Mouse (Mus musculus) left cerebral cortex, postnatal 36 days (tissue): Measurements from ENCODE around the gene Olfr372. TPM values are rescaled to one million over a fixed set of nuclear protein-coding genes. Genes with fewer than 3 reads are reported as not detected.
"Not testable (repeated sequence)": the region's sequence is repeated elsewhere in the genome, so short reads cannot be mapped to it uniquely, and the experiment has no call there.

ENCODE experiments used
- DNase-seq, 2 experiments: peaks; one replicate each; pipeline ENCODE4 v3.0.0; 2021 to 2022; ENCODE audit warnings: low spot score in 2 of 2, mixed read lengths in 1 of 2
- intact Hi-C: fragments of 180-260 bp; cut with DNase I; formaldehyde crosslinking; loops from one replicate; pipeline ENCODE4 v1.15.1; 2025
- total RNA-seq, 2 experiments: library from RNA; stranded (reverse); gene quantifications; 2 replicates each; pipeline ENCODE4 v1.2.3; 2021

Olfr372 gene
- total RNA-seq, 2 experiments from 2014 or later: not detected

DNA sequence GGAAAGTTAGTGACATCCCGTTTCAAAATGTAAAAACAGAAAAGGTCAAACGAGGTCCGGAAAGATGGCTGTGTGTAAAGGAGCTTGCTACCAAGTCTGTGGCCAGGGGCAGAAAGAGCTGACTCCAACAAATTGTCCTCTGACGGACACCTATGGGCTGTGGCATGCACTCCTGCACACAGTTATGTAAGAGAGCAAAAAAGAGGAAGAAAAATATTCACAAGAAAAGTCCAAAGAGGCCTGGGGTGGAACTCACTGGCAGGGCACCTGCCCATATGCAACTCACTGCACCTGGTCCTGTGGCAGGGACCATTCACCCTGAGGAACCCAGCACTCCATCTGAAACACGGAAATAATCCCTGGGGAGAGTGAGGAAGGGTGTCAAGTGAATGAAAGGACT, 43.7 kb downstream of the Olfr372 start:
- intact Hi-C loops: loop anchor here (2.0 kb wide), 1 partner anchor 44 kb away; the partner anchor contains the start of gene Olfr372
- DNase-seq: no peak

DNA sequence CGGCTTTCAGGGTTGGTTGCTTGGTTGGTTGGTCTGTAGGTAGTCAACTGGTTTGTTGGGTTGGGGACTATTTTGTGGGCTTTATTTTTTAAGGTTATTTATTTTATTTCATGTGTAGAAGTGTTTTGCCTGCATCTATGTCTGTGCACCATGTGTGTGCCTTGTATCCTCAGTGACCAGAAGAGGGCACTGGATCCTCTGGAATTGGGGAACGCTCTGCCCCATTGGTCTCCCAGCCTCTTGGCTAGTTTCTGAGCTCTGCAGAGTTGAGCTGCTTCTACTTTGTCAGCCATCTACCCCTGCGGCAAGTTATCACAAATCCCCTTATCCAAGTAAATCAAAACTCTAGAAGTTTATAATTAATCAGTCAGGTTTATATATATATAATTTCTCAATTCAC, 46.6 kb downstream of the Olfr372 start:
- DNase-seq, intact Hi-C loops: not testable (repeated sequence)

DNA sequence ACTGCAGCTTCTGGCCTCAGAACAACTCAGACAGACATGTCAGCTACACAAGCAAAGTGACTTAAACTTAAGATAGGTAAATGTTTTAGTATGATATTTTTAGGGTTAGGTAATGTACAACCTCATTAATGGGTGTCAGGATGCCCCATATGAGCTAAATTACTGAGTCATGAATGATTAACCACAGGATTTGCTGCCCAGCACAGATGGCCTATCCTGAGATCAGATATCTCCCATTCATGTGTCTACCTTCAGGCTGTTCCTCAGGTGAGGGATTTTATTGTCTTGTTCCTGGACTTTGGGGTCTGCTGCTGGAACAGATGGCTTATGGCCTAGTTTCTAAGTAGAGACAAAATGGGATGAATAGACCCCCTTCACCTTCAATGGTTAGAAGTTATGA, 55.7 kb downstream of the Olfr372 start:
- DNase-seq, intact Hi-C loops: not testable (repeated sequence)

DNA sequence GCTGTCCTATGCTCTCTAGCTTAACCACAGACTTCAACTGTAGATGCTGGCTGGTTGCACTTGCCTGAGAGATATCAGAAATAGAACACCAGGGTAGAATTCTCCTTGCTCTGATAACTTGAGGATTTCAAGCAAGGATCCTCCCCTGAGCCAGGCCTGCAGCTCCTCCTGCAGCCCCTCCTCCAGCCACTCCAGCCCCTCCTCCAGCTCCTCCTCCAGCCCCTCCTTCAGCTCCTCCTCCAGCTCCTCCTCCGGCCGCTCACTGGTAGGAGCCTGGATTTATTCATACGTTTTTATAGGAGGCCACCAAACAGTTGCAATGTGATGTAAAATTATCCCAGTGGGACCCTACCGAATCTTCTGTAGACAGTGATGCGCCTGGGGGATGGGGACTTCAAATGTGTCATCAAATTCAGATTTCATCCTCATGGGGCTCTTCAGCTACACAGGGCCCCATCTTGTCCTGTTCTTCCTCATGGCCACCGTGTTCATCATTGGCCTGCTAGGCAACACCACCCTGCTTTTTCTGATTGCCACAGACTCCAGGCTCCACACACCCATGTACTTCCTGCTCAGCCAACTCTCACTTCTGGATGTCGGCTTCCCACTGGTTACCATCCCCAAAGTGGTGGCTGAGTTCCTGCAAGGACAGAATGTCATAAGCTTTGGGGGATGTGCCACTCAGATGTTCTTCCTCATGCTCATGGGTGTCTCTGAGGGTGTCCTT, 58.5 kb downstream of the Olfr372 start:
- peak in 1 of 2 experiments; percentile 4 for DNase-seq

DNA sequence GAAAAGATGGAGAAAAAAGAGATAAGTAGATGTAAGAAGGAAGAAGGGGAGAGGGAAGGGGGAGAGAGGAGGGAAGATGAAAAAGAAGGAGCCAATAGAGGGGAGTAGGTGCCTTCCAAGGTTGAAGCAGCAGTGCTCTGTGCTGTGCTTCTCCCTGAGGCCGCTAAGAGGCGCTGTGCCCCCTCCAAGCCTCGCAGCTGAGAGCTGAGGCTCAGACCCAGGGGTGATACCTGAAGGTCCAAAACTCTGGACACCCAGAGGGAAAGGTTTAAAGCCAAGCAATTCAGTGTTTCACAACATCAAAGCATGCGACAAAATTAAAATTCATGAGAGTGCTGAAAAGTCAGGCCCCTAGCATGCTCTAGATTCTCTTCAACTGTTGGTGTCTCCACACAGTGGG, 64.1 kb downstream of the Olfr372 start:
- intact Hi-C loops: no loop called here
- no peak for DNase-seq

More for the DNA sequence above, 58.5 kb downstream of the Olfr372 start:
- intact Hi-C loops: not testable (repeated sequence)

DNA sequence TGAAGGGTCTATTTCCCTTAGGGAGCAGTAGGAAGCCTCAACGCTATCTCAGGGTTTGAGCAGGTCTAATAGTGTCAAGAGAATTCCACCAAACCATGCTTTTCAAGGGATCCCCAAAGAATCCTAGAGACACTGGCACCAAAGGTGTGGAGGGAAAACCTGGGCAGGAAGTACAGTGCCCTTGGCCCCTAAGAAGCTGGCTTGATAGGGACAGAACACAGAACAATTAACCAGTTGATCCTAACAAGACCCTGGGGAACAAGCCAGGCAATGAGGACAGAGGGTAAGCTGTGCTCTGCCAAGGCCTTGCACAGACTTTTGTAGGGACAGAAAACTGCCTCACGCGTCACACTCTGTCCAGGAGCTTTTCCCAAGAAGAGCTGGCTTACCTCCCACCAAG, 65.7 kb downstream of the Olfr372 start, which contains the start of gene Olfr374:
Olfr374 (plus strand) TSS at position 301 of the 400 bp plus-strand sequence.
- no peak for DNase-seq
- intact Hi-C loops: no loop called here

Other genes with a start within 250 kb of the Olfr372 start
- 10 to 100 TPM in 1 of 2 experiments, 1 to 10 TPM in 1; 8.7 to 13.6 TPM for gene Zfp709, start 159.2 kb upstream of the Olfr372 start, total RNA-seq
- 10 to 100 TPM; 10.5 to 11.9 TPM for gene Zfp882, start 132.6 kb upstream of the Olfr372 start, total RNA-seq
- gene Zfp617, start 132.6 kb upstream of the Olfr372 start, total RNA-seq: 10 to 100 TPM; 27.5 to 29.3 TPM
- gene Zfp961, start 90.2 kb upstream of the Olfr372 start, total RNA-seq: 10 to 100 TPM; 13.5 to 18.7 TPM
- not detected for gene Cyp4f18, start 31.6 kb upstream of the Olfr372 start, total RNA-seq
- gene Olfr373, start 42.0 kb downstream of the Olfr372 start, total RNA-seq: not detected
- not detected for gene Olfr374, start 65.8 kb downstream of the Olfr372 start, total RNA-seq
- gene Tpm4, start 93.8 kb downstream of the Olfr372 start, total RNA-seq: 10 to 100 TPM; 24.4 to 28.2 TPM
- 10 to 100 TPM; 35.0 to 47.6 TPM for gene Rab8a, start 120.0 kb downstream of the Olfr372 start, total RNA-seq
- gene Hsh2d, start 148.4 kb downstream of the Olfr372 start, total RNA-seq: not detected
- not detected for gene Cib3, start 171.6 kb downstream of the Olfr372 start, total RNA-seq
- not detected for gene Gm11034, start 172.4 kb downstream of the Olfr372 start, total RNA-seq
- gene Fam32a, start 178.5 kb downstream of the Olfr372 start, total RNA-seq: 10 to 100 TPM; 57.2 to 59.3 TPM
- gene Ap1m1, start 198.8 kb downstream of the Olfr372 start, total RNA-seq: 10 to 100 TPM; 75.3 to 84.9 TPM